Mouse (Mus musculus) bone marrow macrophage, adult 2 months (primary cell): Measurements from ENCODE around the gene Tbc1d22b.

Experiments
- CTCF ChIP-seq: IDR thresholded peaks from 2 replicates; pipeline ENCODE4 v1.5.1; 2012; ENCODE audit warnings: low read depth, mild to moderate bottlenecking, low read length, moderate library complexity
- POLR2A ChIP-seq: IDR thresholded peaks from 2 replicates; pipeline ENCODE4 v1.6.1; 2012; ENCODE audit warnings: mild to moderate bottlenecking, low read depth, low read length, borderline replicate concordance

DNA sequence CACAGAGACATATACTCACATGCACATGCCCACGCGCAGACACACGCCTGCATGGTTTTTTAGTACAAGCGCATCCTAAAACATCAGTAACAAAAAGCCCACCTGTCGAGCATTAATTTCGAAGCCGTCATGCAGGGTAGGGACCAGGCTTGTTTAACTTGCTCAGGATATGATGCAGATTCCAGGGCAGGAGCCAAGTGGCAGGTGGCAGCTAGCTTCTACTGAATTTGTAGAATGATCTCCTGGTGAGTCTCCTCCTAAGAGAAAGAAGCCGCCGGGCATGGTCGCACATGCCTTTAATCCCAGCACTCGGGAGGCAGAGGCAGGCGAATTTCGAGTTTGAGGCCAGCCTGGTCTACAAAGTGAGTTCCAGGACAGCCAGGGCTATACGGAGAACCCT is 49.5 kb downstream of the Tbc1d22b start:
- TF ChIP-seq CTCF (no peak), POLR2A (no peak)
